Mouse (Mus musculus): ENCODE measurements around the gene Zfp541.

Zfp541 gene

GRCm38 (mm10) chr7:16128344-16128743, 66.7 kb downstream of the Zfp541 start:
- no peak for DNase-seq (ENCODE audit: low spot score in 2 of 2)

DNA sequence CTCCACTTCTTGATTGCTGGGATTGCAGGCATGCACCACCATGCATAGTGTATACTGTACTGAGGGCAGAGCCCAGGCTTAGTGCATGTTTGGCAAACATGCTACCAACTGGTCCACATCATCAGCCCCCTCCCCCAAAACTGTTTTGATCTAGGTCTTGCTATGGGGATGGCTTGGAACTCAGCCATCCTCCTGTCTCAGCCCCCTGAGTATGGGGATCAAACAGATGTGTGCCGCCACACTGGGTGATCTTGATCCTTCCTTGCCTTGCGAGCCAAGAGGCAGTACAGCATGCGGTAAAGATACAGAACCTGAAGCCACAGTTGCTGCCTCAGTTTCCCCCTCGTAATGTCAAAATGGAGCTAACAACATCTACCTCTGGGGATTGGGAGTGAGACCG, 67.3 kb downstream of the Zfp541 start:
- DNase-seq (ENCODE audit: low spot score in 2 of 2), result no peak

DNA sequence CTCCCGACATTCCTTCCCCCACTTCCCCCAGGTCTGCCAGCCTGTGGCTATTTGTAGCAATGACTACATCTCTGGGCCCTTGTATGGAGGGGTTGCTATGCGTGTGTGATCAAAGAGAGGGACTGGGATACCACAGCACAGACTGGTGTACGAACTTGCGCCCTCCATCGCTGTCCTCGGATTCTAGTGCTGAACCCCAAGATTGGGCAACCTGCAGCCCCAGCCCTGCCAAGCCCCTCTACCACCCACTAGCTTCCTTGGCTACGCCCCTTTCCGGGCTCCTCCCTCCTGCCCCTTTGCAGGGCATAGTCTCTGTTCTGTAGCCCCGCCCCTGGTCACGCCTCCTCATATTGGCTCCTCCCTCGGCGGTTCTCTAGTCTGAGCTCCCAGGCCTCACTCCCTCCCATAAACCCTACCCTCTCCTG, 67.8 kb downstream of the Zfp541 start, which contains the start of gene Slc8a2:
Slc8a2 (plus strand) TSS at position 406 of the 425 bp plus-strand sequence.
- peak; percentile 90 for DNase-seq (ENCODE audit: low spot score in 2 of 2)

DNA sequence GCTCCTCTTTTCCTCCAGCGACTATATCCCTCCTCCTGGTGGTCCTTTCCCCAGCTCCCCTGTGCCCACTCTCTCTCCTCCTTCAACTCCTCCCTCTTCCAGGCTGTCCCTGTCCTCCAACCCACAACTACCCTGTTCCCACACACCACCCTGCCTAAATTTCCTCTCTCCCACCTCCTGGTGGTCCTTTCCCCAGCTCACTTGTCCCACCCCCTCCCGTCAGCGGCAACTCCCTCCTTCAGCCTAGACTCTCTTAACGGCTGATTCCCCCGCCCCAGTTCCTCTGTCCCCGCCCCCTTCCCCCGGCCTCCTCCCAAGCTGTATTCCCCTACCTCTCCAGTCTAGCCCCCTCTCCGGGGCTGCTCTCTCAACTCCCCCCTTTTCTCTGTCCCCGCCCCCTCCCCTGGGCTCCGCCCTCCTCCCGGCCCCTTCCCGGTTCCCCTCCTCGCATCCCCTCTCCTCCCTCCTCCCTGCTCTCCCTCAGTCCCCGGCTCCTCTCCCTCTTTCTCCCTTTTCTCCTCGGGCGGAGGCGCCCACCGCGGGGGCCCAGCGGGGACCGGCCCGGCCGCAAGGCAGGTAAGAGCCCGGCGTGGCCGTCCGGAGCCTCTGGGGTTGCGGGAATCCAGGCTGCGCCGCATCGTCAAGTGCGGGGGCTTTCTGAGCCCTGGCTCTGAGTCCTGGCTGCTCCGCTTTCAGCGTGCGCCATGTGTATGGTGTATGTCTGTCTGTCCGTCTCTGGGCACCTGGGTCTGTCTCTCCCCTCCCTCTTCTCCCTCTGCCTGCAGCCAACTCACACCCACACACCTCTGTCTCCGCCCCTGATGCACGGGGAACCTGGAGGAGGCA, 68.5 kb downstream of the Zfp541 start:
- DNase-seq (ENCODE audit: low spot score in 2 of 2), result peak in 1 of 2 experiments; percentile 72

- no peak for DNase-seq (ENCODE audit: low spot score in 2 of 2)
Observed at GRCm38 (mm10) chr7:16130956-16131634, 69.5 kb downstream of the Zfp541 start.

DNA sequence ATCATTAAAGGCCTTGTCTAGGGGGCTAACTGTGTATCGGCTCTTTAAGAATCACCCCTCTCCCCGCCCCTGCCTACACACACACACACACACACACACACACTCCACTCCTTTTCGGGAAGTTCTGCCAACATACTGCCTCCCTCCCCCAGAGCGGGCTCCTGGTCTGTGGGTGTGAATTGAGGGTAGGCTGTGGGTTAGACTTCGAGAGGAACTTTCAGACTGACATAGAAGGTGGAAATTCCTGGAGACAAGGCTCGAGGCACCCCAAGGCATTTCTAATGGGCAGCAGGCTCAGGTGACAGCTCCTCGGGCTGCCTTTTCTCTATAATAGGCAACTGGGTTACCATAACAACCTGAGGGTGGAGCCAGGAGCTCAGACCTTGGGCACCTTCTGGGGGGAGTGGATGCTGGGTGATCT, 70.6 kb downstream of the Zfp541 start:
- DNase-seq (ENCODE audit: low spot score in 2 of 2), result no peak

DNA sequence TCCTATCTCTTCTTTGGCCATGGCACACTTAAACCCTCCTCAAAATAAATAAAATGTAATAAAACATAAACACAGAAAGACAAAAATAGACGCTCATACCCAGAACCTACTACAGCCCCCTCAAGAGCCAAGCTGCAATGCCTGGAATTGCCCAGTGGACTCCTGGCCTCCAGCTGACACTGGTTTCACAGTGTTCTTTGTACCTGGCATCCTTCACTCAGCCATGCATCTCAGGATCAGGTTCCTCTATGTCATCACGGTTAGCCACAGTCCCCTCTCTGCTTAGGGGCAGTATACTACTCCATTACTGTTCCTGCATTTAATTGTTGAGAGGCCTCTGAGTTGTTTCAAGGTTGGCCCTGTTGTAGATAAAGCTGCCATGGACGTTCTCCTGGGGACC, 71.3 kb downstream of the Zfp541 start:
- no peak for DNase-seq (ENCODE audit: low spot score in 2 of 2)

GRCm38 (mm10) chr7:16133691-16134090, 72.1 kb downstream of the Zfp541 start:
- no peak for DNase-seq (ENCODE audit: low spot score in 2 of 2)

DNA sequence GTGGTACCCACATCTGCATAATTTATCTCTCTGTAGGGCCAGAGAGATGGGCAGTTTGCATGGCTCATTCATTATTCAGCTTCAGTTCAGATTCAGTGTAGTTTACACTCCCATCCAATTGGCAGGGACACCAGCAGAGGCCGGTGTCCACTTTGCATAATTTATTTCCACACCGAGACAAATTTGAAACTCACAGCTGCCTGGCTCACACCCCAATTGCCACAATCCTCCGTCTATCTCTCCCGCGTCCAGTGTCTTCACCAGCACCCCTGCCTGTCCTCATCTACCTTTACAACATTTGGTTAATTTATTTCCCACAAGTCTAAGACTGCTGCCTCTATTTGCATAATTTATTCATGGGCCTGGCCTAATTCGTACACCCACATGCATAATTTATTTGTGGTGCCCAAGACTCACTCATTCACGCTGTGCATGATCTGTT, 73.4 kb downstream of the Zfp541 start:
- DNase-seq (ENCODE audit: low spot score in 2 of 2), result no peak

Data from frontal cortex, postnatal 10 days (tissue).